Mouse (Mus musculus) monocyte, adult 5-6 weeks (primary cell): ENCODE measurements at regions not wholly inside any gene's neighbourhood (a gene's known extent, or its start where the extent isn't known, plus 50 kb on each side); places are given as distances from the start of the nearest gene placed in this dataset.

ENCODE experiments used
- ATAC-seq: fragments of 153-309, 156-312 bp; replicated peaks from 2 replicates; pipeline ENCODE4 v1.8.0; 2017; ENCODE audit warnings: mild to moderate bottlenecking; ENCODE audit not compliant: low TSS enrichment, insufficient number of reproducible peaks, severe bottlenecking, poor library complexity, low FRiP score

- no peak for ATAC-seq
Measured at GRCm38 (mm10) chr2:161344018-161344417, 235.1 kb upstream of the Chd6 start.

GRCm38 (mm10) chr2:161342648-161343047, 233.8 kb upstream of the Chd6 start:
- no peak for ATAC-seq

GRCm38 (mm10) chr2:161341368-161341891, 232.6 kb upstream of the Chd6 start:
- ATAC-seq: 0 out of 2 replicates have a peak, but pooled peaks have one; percentile 18

- no peak for ATAC-seq
Measured at GRCm38 (mm10) chr2:161340291-161340690, 231.4 kb upstream of the Chd6 start.

- ATAC-seq: no peak
Measured at GRCm38 (mm10) chr2:161339327-161340001, 230.6 kb upstream of the Chd6 start.

- ATAC-seq: no peak
Measured at GRCm38 (mm10) chr2:161338953-161339326, 230.1 kb upstream of the Chd6 start.

- ATAC-seq: no peak
Measured at GRCm38 (mm10) chr2:161332653-161333052, 223.8 kb upstream of the Chd6 start.

- no peak for ATAC-seq
Measured at GRCm38 (mm10) chr2:161331850-161332365, 223.0 kb upstream of the Chd6 start.

GRCm38 (mm10) chr2:161302796-161303195, 193.9 kb upstream of the Chd6 start:
- no peak for ATAC-seq

- ATAC-seq: no peak
Measured at GRCm38 (mm10) chr2:161268861-161269413, 160.1 kb upstream of the Chd6 start.

GRCm38 (mm10) chr2:161266476-161266875, 157.6 kb upstream of the Chd6 start:
- ATAC-seq: no peak

- no peak for ATAC-seq
Measured at GRCm38 (mm10) chr2:161265211-161265610, 156.3 kb upstream of the Chd6 start.

GRCm38 (mm10) chr2:161252761-161253160, 143.9 kb upstream of the Chd6 start:
- no peak for ATAC-seq

GRCm38 (mm10) chr2:161241665-161242064, 132.8 kb upstream of the Chd6 start:
- ATAC-seq: no peak

GRCm38 (mm10) chr2:161237280-161237819, 128.5 kb upstream of the Chd6 start:
- ATAC-seq: no peak

- no peak for ATAC-seq
Measured at GRCm38 (mm10) chr2:161233155-161233741, 124.4 kb upstream of the Chd6 start.

- ATAC-seq: no peak
Measured at GRCm38 (mm10) chr2:161231405-161231804, 122.5 kb upstream of the Chd6 start.

GRCm38 (mm10) chr2:161215736-161216135, 106.9 kb upstream of the Chd6 start:
- ATAC-seq: no peak

GRCm38 (mm10) chr2:161214681-161215458, 106.0 kb upstream of the Chd6 start:
- ATAC-seq: no peak
